Mouse (Mus musculus): ENCODE results near the gene Ccdc22.

GRCm38 (mm10) chrX:7645349-7645748 lies 40.0 kb upstream of the Ccdc22 start:
- TF ChIP-seq CTCF (IDR thresholded peaks at IDR 0.05; ENCODE audit: low read depth) (peak; percentile 72), EP300 (IDR thresholded peaks at IDR 0.05; ENCODE audit: low read depth) (no peak)

Data from liver, postnatal 0 days (tissue).